Mouse (Mus musculus): ENCODE measurements around the gene Thap8.
"Not testable (repeated sequence)": the region's sequence is repeated elsewhere in the genome, so short reads cannot be mapped to it uniquely, and the experiment has no call there.

Gene Thap8

DNA sequence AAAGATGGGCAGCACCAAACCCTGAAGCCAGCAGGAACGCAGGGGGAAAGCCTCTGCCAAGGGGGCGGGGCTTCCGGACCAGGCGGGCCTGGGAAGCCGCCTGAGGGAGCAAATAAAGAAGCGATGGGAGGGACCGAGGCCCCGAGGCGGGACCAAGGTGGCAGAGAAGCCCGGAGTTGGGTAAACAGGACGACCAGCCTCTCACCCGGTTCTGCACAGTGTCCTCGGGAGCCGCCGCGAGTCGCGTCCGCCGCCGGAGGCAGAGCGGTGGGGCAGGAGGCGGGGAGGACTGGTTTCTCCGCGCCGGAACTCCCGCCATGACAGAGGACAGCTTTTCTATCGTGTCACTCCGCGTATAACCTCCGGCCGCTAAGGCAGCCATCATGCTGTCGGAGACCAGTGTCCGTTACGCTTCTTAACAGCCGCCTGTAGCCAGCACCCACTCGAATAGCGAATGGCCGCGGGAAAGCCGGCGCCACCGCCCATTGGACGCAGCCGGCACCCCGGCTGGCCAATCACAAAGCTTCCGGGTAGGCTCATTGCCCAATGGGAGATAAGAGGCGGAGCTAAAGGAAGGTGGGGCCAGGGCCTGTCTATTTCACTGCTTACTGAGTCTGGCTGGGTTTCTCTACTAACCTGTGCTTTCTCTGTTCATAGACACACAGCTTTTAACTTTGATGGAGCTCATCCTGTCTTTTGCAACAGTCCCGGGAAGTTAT is at the start of gene Thap8, which contains the start of gene Wdr62:
Gene Thap8 (plus strand): TSS at position 144 of the 719 bp plus-strand sequence.
Gene Wdr62 (minus strand): TSS at position 469 of the 719 bp plus-strand sequence.
- DNase-seq (ENCODE audit: low read depth, low spot score) = peak; percentile 95

DNA sequence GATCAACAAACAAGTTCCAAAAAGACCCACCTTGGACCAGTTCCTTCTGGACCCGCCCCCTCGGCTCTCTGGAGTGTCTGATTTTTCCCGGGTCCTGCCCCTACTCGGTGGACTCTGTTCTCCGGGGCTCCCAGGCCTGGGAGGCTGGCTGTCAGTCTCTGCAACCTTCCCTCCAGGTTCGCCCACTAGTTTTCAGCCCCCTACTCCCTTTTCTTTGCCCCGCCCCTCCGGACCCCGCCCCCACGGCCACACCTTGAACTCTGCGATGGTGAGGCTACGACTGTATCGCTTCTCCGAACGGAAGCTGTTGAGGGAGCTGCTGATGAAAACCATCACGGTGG is 48.6 kb upstream of the Thap8 start:
- DNase-seq (ENCODE audit: low read depth, low spot score) = no peak

DNA sequence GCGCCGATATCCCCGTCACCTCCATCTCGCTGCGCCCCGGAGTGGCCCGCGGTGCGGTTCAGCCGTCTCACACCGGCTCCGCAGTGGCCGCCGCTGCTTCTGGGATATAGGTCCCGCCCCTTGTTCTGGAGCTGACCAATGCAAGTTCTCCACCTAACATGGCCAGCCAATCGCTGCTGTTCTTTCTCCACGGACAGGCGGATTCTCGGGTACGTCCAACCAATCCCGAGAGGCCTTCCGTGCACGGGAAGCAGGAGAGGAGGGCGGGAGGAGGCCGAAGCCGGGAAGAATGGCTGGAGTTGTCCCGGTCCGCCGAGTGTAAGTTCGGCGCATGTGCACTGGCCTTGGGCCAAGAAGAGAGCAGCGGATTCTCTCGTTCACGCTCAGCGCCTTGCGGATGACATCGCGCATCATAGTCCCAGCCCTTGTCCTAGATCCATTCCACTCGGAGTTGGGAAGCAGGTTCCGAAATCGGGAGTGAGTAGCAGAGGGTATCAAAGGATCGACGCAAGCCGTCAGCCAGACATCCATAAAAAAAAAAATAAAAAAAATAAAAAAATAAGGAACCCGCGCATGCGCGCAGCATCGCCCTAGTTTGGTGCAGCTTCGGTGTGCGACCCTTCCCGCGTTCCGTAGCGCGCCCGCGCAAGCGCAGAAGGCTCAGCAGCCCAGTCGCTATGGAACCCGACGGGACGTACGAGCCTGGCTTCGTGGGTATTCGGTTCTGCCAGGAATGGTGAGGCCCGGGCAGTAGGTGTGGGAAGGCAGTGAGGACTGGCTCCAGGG is 48.0 kb upstream of the Thap8 start, which contains the start of the genes Polr2i and Tbcb:
Gene Polr2i (plus strand): TSS at position 280 of the 786 bp plus-strand sequence.
Gene Tbcb (minus strand): TSS at position 604 of the 786 bp plus-strand sequence.
- peak; percentile 98 for DNase-seq (ENCODE audit: low read depth, low spot score)

DNA sequence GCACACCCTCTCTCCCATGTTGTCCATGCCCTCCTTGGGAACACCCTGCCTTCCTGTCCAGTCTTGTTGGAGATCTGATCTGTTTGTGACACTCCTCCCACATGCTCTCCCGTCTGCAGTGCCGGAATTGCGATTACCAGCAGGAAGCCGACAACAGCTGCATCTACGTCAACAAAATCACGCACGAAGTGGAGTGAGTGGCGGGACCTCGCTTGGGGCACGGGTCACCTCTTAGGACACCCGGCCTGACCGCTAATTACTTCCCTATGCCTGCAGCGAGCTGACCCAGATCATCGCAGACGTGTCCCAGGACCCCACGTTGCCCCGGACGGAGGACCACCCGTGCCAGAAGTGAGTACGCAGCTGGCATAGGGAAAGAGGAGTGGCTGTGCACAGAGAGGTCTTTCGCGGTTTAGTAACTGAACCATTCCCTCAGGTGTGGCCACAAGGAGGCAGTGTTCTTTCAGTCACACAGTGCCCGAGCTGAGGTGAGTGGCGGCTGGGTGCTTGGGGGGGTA is 47.2 kb upstream of the Thap8 start:
- peak; percentile 67 for DNase-seq (ENCODE audit: low read depth, low spot score)

DNA sequence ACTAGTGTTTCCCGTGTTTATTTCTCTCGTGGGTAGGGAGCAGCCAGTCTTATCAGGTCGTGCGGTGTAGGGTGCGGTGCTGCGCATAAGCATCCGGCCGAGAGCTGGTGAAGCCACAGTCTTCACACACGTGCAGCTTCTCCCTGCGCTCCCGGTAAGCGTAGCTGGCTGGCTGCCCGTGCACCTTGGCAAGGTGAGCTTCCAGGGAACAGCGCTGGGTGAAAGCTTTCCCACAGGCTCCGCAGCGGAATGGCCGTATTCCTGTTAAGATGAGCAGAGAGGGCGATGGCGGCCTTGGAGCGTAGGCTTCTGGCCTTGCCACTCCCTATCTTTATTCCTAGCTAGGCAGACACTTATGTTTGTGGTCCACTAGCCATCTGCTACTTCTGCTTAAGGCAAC is 46.5 kb upstream of the Thap8 start:
- DNase-seq (ENCODE audit: low read depth, low spot score) = no peak

DNA sequence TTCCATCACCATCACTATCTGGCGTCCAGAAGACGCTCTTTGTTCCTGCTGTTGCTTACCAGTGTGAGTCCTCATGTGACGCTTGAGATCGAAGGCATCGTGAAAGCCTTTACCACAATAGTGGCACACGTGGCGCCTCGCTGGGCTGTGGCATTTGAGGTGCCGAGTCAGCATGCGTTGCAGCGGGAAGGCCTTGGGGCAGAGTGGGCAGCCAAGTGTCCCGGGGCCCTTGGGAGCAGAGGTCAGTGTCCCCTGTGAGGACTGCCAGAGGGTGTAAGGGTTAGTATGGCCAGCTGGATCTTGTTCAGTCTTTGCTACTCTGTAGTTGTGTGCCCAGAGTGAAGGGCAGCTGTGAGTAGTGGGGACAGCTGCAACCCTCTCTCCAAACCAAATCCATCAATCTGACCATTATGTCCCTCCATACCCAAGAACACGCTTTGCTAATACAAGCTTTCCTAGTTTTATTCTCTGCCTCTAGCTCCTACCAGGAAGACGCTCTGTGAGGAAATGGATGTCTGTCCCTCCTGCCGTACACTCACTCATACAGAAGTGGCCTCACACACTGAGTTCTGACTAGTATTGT is 45.5 kb upstream of the Thap8 start:
- no peak for DNase-seq (ENCODE audit: low read depth, low spot score)

DNA sequence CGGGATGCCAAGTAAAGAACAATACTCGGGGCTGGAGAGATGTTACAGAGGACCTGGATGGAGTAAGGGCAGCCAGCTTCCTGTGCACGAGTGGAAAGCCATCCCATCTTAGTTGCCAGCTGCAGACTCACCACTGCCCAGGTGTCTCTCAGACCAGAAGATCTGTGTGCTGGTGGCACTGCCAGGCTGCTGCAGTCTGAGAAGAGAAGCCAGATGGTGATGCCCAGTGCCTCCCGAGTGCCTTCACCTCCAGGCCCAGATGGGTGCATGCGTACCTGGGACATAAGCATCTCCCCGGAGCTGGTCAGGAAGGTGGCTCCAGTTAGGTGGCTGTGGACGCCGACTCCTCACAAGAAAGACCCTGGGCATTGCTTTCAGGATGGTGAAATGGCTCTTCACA is 44.8 kb upstream of the Thap8 start:
- no peak for DNase-seq (ENCODE audit: low read depth, low spot score)

DNA sequence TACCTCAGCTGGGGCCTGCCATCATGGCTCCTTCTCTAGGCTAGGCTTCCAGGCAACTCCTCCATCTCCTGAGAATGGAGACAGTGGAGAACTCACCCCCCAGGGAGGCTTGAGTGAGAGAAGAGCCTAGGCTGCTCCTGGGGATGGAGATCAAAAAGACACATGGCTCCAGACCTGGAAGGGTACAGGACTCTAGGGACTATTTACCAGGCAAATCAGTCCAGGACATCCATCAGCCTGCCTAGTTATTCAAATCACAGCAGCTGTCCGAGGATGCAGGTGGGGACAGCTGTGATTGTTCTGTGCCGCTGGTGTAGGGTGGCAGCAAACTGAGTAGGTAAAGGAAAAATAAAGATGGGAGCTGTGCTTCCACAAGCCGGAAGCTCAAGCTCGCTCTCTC is 44.3 kb upstream of the Thap8 start, which contains the start of gene Ovol3:
Gene Ovol3 (minus strand): TSS at position 101 of the 400 bp plus-strand sequence.
- DNase-seq (ENCODE audit: low read depth, low spot score) = no peak

DNA sequence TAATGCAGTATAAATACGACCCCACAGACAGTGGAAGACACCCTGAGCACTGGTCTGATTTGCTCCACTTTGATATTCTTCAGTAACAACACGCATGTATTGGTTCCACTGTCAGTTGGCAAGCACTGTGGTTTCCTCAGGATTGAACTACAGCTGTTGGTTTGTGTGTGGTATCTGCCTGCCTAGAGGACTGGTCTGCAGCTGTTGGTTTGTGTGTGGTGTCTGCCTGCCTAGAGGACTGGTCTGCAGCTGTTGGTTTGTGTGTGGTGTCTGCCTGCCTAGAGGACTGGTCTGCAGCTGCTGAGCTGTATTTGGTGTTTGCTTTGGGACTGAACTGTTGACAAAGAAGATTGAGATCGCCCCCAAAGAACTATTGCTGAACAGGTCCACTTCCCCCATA is 42.5 kb upstream of the Thap8 start:
- DNase-seq (ENCODE audit: low read depth, low spot score) = not testable (repeated sequence)

DNA sequence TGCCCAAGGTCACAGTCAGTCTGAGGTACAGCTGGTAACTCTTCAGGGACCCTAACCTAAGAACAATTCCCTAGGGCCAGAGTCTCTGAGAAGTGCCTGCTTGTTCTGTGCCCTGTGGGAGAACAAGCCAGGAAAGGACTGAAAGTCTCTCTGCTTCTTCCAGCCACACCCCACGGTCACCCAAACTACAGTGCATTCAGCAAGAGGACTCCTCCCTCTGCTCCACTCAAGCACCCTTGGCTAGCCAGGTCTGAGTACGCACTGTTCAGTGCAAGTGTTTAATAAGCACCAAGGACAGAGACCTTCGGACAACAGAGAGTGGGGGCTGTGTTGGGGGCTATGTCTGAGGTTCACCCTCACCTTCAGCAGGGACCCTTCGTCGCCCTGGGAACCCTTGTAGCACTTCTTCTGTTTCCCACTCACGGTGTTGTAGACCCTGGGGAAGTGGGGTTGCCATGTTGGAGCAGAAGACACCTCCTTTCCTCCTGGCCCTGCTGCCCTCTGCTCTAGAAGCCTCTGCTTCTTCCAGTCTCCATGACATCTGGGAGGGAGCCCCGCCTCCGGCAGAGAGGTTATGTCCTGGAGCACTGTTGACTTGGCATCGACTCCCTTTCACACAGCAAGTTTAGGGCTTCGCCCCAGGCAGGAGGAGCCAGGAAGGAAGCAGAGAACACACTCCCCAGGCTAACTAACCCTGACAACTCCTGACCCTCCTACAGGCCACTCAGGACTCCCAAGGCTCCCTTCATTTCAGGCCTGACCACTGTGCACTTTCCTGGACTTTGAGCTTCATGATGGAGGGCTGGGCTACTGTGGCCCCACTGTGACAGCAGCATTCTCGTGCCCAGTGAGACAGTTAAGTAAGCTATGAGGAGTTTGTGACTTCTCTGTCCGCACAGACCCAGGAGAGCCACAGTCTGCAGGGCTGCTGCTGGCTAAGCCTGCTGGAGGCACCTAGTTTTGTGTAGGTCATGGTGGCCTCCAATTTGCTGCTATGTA is 27.6 kb upstream of the Thap8 start:
- DNase-seq (ENCODE audit: low read depth, low spot score) = no peak

DNA sequence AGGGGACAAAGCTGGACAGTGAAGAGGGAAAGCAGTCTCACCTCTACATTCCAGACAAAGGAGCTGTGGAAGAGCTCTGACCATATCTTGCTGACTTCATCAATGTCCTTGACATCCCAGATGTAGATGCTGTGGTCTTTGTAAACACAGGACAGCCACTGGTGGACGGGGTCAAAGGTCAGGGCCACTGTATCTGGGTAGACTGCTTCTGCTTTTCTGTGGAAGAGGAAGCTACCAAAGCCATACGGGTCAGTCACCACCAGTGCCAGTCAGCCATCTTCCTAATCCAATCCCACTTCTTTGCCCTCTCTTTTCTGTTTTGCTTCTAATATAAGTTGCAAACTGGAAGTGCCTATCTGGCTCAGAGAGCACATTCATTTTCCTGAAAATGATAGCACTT is 14.9 kb upstream of the Thap8 start:
- no peak for DNase-seq (ENCODE audit: low read depth, low spot score)

DNA sequence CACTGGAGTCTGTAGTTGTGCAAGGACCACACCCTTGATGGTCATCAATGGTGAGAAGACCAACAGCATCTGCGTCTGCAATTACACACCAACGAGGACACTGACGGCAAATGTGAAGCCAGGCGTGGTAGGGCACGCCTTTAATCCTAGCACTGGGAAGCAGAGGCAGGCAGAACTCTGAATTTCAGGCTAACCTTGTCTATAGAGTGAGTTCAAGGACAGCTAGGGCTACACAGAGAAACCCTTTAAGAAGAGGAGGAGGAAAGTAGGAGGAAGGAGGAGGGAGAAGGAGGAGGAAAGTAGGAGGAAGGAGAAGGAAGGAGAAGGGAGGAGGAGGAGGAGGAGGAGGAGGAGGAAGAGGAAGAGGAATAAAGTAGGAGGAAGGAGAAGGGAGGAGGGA is 14.4 kb upstream of the Thap8 start:
- no peak for DNase-seq (ENCODE audit: low read depth, low spot score)

DNA sequence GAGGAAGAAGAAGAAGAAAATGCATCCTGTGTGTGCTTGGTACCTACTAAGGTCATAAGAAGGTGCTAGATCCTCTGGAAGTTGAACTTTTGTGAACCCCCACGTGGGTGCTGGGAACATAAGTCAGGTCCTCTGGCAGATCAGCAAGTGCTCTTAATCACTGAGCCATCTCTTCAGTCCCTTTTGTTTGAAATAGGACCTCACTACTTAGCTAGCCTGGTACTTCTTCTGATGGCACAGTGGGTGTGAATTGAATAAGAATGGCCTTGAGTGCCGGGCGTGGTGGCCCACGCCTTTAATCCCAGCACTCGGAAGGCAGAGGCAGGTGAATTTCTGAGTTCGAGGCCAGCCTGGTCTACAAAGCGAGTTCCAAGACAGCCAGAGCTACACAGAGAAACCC is 14.0 kb upstream of the Thap8 start:
- no peak for DNase-seq (ENCODE audit: low read depth, low spot score)

DNA sequence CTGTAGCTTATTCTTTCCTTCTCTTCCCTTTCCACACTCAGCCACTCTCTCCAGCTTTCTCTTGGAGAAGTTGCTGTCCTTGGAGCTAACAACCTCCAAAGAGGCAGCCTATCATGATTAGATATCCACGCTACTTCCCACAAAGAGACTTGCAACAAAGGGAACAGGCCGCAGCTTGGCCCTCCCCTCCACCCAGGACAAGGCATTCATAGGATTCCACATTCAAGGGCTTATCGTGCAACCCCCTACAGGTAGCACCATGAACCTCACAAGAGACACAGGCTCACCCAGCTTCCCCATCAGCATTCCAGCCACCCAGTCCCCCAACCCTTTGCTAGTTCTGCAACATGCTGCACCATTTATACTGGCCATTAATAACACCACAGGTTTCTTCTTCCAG is 13.1 kb upstream of the Thap8 start:
- no peak for DNase-seq (ENCODE audit: low read depth, low spot score)

DNA sequence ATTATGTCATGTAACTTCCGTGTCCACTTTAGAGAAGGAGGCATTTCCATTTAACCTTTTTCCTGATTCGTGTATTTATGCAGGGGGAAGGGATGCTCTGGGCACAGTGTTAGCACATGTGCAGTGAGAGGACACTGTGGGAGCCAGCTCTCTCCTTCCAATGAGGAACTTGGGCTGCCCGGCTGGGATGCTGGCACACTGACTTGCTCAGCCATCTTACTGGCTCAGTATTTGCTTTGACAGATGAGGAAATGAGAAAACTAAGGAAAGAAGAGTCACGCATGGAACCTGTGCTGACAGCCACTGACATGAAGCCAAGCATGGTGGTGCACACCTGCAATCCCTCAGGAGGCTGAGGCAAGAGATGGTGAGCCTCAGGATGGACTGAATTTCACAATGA is 10.3 kb upstream of the Thap8 start:
- DNase-seq (ENCODE audit: low read depth, low spot score) = no peak

DNA sequence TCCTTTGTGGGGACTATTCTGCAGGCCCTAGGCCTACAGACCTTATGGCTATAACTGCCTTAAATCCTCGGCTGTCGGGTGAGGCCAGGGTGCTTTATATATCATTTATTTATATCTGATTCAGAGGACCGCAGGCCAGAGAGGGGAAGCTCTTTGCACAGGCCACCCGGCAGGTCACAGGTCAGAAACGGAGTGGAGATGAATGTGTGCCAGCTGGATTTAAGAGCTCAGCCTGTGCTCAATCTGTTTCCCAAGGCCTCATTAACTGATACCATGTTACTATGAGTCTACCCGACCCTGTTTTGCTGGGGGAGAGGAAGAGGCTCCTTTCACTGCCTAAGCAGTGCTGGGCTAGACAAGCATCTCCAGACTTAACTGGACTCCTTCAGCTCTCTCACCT is 5.5 kb upstream of the Thap8 start:
- DNase-seq (ENCODE audit: low read depth, low spot score) = no peak

DNA sequence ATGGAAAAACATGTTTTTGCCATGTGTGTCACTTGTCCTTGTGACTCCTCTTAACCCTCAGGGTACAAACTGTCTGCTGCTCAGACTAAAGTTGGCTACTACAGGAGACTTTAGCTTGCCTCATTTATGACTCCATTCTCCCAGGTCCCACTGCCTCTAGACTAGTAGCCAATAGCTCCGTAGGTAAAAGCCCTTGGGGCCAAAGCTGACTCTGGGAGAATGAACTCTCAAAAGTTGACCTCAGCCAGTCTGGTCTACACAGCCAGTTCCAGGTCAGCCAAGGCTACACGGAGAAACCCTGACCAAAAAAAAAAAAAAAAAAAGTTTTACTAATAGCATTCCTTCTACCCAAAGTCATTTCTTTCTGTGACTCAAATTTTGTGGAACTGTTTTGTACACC is 983 bp upstream of the Thap8 start:
- DNase-seq (ENCODE audit: low read depth, low spot score) = peak; percentile 22

DNA sequence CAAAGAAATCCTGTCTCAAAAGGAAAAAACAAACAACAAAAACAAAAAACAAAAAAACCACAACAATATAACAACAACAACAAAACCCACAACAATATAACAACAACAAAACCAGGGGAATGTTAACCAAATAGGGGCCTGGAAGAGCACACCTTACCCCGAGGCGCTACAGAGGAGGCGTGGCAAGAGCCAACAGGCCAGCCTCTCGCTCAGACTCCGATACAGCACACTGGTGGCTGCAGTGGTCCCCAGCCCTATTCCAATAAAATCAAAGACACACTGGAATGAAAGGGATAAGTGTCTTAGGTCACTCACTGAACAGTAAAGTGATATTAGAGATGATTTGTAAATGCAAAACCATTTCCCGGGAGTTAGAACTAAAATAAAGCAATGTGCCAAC is 358 bp upstream of the Thap8 start:
- peak; percentile 72 for DNase-seq (ENCODE audit: low read depth, low spot score)

DNA sequence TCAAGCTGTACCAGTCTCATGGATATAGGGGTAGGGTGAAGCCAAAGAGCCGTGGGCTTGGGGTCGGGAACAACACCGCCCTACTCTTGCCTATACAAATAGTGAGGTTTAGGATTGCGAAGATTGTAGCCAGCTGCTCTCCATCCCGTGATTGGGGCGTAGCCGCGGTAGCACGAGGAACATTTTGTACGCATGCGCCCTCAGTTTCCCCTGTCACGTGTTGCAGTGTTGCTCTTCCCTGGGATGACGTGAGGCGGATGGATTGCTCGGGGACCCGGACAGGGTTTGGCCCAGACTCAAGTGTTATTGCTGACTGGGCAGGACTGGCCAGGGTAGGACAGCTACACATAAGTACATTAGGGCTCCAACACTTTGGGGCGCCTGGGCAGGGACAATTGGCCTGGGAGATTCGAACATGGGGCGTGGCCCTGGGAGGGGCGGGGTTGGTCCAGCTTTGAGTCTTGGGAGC is 810 bp downstream of the Thap8 start:
- peak; percentile 97 for DNase-seq (ENCODE audit: low read depth, low spot score)

DNA sequence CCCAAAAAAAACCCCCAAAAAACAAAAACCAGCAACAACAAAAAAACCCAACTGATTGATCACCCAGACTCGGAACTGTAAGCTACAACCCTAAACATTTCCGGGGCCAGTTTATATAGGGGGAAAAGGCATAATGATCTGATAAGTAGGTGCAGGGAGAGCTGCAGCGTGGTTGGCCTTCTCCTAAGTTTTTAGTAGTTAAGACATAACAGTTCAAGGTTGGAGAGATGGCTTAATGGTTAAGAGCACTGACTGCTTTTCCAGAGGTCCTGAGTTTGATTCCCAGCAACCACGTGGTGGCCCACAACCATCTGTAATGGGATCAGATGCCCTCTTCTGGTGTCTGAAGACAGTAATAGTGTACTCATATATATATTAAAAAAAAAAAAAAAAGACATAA is 1.6 kb downstream of the Thap8 start:
- DNase-seq (ENCODE audit: low read depth, low spot score) = no peak

DNA sequence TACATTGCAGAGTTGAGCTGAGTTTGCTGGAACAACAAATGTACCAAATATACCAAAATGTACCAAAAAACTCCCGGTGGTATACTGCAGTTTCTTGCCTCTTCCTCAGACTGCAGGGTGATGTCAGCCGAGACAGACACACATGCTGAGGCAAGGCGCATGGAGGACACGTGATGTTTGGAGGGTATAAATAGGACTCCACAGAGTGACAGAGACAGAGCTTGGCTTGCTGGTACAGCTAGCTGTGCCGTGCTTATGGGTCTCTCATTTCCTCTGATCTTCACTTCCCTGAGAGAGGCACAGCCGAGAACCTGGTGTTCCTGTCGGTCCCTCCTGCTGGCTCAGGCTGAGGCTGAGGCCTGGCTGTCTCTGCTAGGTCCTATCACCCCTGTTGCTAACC is 2.8 kb downstream of the Thap8 start:
- DNase-seq (ENCODE audit: low read depth, low spot score) = no peak
